Mouse (Mus musculus): ENCODE measurements around the gene Arl3. TPM values are rescaled to one million over a fixed set of nuclear protein-coding genes. Genes with fewer than 3 reads are reported as not detected.

The Arl3 gene
- polyA plus RNA-seq, 1 experiment = 81.4 TPM

- no peak for TF ChIP-seq CEBPB (IDR thresholded peaks at IDR 0.05; ENCODE audit: low read depth)
- no peak for TF ChIP-seq MYOD1 (IDR thresholded peaks at IDR 0.05; ENCODE audit: control insufficient read depth, insufficient read length, low read depth)
- TF ChIP-seq FOSL1 (IDR thresholded peaks at IDR 0.05; ENCODE audit: insufficient read depth, low read length, poor library complexity, severe bottlenecking) = no peak
- TF ChIP-seq CTCF (IDR thresholded peaks at IDR 0.05; ENCODE audit: control insufficient read depth, insufficient read depth, insufficient read length) = no peak
- peak; percentile 52 for TF ChIP-seq MAX (IDR thresholded peaks at IDR 0.05)
- TF ChIP-seq USF1 (IDR thresholded peaks at IDR 0.05; ENCODE audit: low read depth) = no peak
- no peak for TF ChIP-seq MYOG (IDR thresholded peaks at IDR 0.05; ENCODE audit: control insufficient read depth, extremely low read depth, insufficient read length)
- no peaks in the 10 kb centered on the region for H3K27me3 ChIP-seq (ENCODE audit: control insufficient read depth, insufficient read depth, insufficient read length)
- peaks cover 39% of the 10 kb centered on the region for H3K79me3 ChIP-seq (ENCODE audit: low read depth)
- H3ac ChIP-seq (ENCODE audit: control insufficient read depth, insufficient read length, low read depth) = peak within 1 kb of the TSS; percentile 84
- H3K36me3 ChIP-seq (ENCODE audit: control insufficient read depth, insufficient read depth) = no peaks in the 10 kb centered on the region
- peaks cover 48% of the 10 kb centered on the region for H3K79me2 ChIP-seq (ENCODE audit: control insufficient read depth, insufficient read depth)
- peak within 1 kb of the TSS; percentile 93 for H3K4me3 ChIP-seq (ENCODE audit: insufficient read depth, poor library complexity, severe bottlenecking)
Measured at GRCm38 (mm10) chr19:46598720-46599252, 25.8 kb upstream of the Arl3 start, which contains the start of gene Wbp1l. Wbp1l (plus strand) TSS chr19:46599084.

- Histone ChIP-seq H3K27me3 (ENCODE audit: control insufficient read depth, insufficient read depth, insufficient read length) (no peaks in the 10 kb centered on the region), H3K36me3 (ENCODE audit: control insufficient read depth, insufficient read depth) (no peaks in the 10 kb centered on the region), H3ac (ENCODE audit: control insufficient read depth, insufficient read length, low read depth) (no peak overlapping the region), H3K79me2 (ENCODE audit: control insufficient read depth, insufficient read depth) (peaks cover 42% of the 10 kb centered on the region), H3K79me3 (ENCODE audit: low read depth) (peaks cover 35% of the 10 kb centered on the region), H3K4me3 (ENCODE audit: insufficient read depth, poor library complexity, severe bottlenecking) (no peak overlapping the region)
- TF ChIP-seq CTCF (IDR thresholded peaks at IDR 0.05; ENCODE audit: control insufficient read depth, insufficient read depth, insufficient read length) (no peak), MAX (IDR thresholded peaks at IDR 0.05) (no peak), FOSL1 (IDR thresholded peaks at IDR 0.05; ENCODE audit: insufficient read depth, low read length, poor library complexity, severe bottlenecking) (no peak), USF1 (IDR thresholded peaks at IDR 0.05; ENCODE audit: low read depth) (no peak), MYOG (IDR thresholded peaks at IDR 0.05; ENCODE audit: control insufficient read depth, extremely low read depth, insufficient read length) (no peak), MYOD1 (IDR thresholded peaks at IDR 0.05; ENCODE audit: control insufficient read depth, insufficient read length, low read depth) (no peak), CEBPB (IDR thresholded peaks at IDR 0.05; ENCODE audit: low read depth) (no peak)
Measured at GRCm38 (mm10) chr19:46598187-46598586, 25.2 kb upstream of the Arl3 start.

DNA sequence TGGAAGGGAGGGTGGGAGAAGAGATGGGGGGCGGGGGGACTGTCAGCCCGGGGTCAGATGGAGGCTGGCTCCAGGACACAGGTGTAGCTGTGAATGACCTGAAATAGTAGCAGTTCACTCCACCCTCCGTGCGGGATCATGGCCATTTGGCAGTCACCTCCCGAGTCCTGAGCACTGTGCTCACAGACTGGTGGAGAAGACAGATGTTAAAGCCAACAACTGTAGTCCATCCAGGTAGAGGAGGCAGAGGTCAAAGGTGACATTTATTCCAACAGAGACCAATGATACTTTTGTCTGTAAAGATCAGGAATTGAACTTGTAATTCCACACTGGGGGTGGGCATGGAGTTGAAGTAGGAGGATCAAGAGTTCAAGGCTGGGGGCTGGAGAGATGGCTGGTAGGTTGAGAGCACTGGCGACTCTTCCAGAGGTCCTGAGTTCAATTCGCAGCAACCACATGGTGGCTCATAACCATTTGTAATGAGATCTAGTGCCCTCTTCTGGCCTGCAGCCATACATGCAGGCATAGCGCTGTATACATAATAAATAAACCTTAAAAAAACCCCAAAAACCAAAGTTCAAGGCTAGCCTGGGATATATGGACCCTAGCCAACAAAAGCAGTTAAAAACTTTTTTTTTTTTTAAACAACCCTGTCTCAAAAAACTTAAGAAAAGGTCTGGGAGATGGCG lies 19.9 kb upstream of the Arl3 start:
- TF ChIP-seq CEBPB (IDR thresholded peaks at IDR 0.05; ENCODE audit: low read depth) = no peak
- no peak for TF ChIP-seq FOSL1 (IDR thresholded peaks at IDR 0.05; ENCODE audit: insufficient read depth, low read length, poor library complexity, severe bottlenecking)
- TF ChIP-seq USF1 (IDR thresholded peaks at IDR 0.05; ENCODE audit: low read depth) = no peak
- no peak for TF ChIP-seq MYOD1 (IDR thresholded peaks at IDR 0.05; ENCODE audit: control insufficient read depth, insufficient read length, low read depth)
- TF ChIP-seq MAX (IDR thresholded peaks at IDR 0.05) = no peak
- no peak for TF ChIP-seq MYOG (IDR thresholded peaks at IDR 0.05; ENCODE audit: control insufficient read depth, extremely low read depth, insufficient read length)
- no peak for TF ChIP-seq CTCF (IDR thresholded peaks at IDR 0.05; ENCODE audit: control insufficient read depth, insufficient read depth, insufficient read length)
- Histone ChIP-seq H3K4me3 (ENCODE audit: insufficient read depth, poor library complexity, severe bottlenecking) (no peak overlapping the region), H3K79me2 (ENCODE audit: control insufficient read depth, insufficient read depth) (no peaks in the 10 kb centered on the region), H3K36me3 (ENCODE audit: control insufficient read depth, insufficient read depth) (no peaks in the 10 kb centered on the region), H3ac (ENCODE audit: control insufficient read depth, insufficient read length, low read depth) (no peak overlapping the region), H3K79me3 (ENCODE audit: low read depth) (no peaks in the 10 kb centered on the region), H3K27me3 (ENCODE audit: control insufficient read depth, insufficient read depth, insufficient read length) (no peaks in the 10 kb centered on the region)

- no peaks in the 10 kb centered on the region for H3K27me3 ChIP-seq (ENCODE audit: control insufficient read depth, insufficient read depth, insufficient read length)
- no peaks in the 10 kb centered on the region for H3K36me3 ChIP-seq (ENCODE audit: control insufficient read depth, insufficient read depth)
Measured at GRCm38 (mm10) chr19:46591575-46591974, 18.6 kb upstream of the Arl3 start.

GRCm38 (mm10) chr19:46587823-46588508 lies 15.0 kb upstream of the Arl3 start:
- Histone ChIP-seq H3ac (ENCODE audit: control insufficient read depth, insufficient read length, low read depth) (no peak overlapping the region), H3K79me3 (ENCODE audit: low read depth) (no peaks in the 10 kb centered on the region), H3K79me2 (ENCODE audit: control insufficient read depth, insufficient read depth) (no peaks in the 10 kb centered on the region), H3K4me3 (ENCODE audit: insufficient read depth, poor library complexity, severe bottlenecking) (no peak overlapping the region), H3K27me3 (ENCODE audit: control insufficient read depth, insufficient read depth, insufficient read length) (no peaks in the 10 kb centered on the region), H3K36me3 (ENCODE audit: control insufficient read depth, insufficient read depth) (no peaks in the 10 kb centered on the region)
- TF ChIP-seq CTCF (IDR thresholded peaks at IDR 0.05; ENCODE audit: control insufficient read depth, insufficient read depth, insufficient read length) (peak; percentile 84), MAX (IDR thresholded peaks at IDR 0.05) (no peak)

More at GRCm38 (mm10) chr19:46591575-46591974, 18.6 kb upstream of the Arl3 start:
- TF ChIP-seq CEBPB (IDR thresholded peaks at IDR 0.05; ENCODE audit: low read depth) = no peak
- H3K4me3 ChIP-seq (ENCODE audit: insufficient read depth, poor library complexity, severe bottlenecking) = no peak overlapping the region
- H3ac ChIP-seq (ENCODE audit: control insufficient read depth, insufficient read length, low read depth) = no peak overlapping the region
- no peaks in the 10 kb centered on the region for H3K79me3 ChIP-seq (ENCODE audit: low read depth)
- H3K79me2 ChIP-seq (ENCODE audit: control insufficient read depth, insufficient read depth) = no peaks in the 10 kb centered on the region

DNA sequence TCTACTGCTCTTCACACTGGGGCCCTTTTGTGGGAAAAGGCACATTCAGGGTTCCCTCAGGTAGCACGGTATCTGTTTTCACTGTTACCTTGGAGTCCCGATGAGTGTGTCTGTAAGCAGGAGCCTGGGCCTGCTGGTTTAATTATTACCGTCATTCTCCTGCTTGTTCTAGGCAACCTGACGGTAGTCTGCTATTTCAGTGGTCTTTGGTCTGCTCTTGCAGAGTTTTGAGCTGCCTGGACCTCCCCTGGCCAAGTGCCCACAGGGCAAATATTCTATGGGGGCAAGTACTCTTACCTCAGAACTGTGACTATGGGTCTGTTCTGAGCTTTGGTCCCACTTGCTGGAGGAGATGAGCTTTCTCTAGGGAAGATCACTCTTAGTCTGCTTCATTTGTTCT lies 2.2 kb upstream of the Arl3 start:
- H3K4me3 ChIP-seq (ENCODE audit: insufficient read depth, poor library complexity, severe bottlenecking) = no peak overlapping the region
- H3K27me3 ChIP-seq (ENCODE audit: control insufficient read depth, insufficient read depth, insufficient read length) = no peaks in the 10 kb centered on the region
- TF ChIP-seq MYOG (IDR thresholded peaks at IDR 0.05; ENCODE audit: control insufficient read depth, extremely low read depth, insufficient read length) (no peak), CEBPB (IDR thresholded peaks at IDR 0.05; ENCODE audit: low read depth) (no peak), FOSL1 (IDR thresholded peaks at IDR 0.05; ENCODE audit: insufficient read depth, low read length, poor library complexity, severe bottlenecking) (no peak), MYOD1 (IDR thresholded peaks at IDR 0.05; ENCODE audit: control insufficient read depth, insufficient read length, low read depth) (no peak), MAX (IDR thresholded peaks at IDR 0.05) (no peak), CTCF (IDR thresholded peaks at IDR 0.05; ENCODE audit: control insufficient read depth, insufficient read depth, insufficient read length) (no peak), USF1 (IDR thresholded peaks at IDR 0.05; ENCODE audit: low read depth) (no peak)
- no peaks in the 10 kb centered on the region for H3K36me3 ChIP-seq (ENCODE audit: control insufficient read depth, insufficient read depth)
- no peak overlapping the region for H3ac ChIP-seq (ENCODE audit: control insufficient read depth, insufficient read length, low read depth)
- H3K79me3 ChIP-seq (ENCODE audit: low read depth) = no peaks in the 10 kb centered on the region
- peaks cover 12% of the 10 kb centered on the region for H3K79me2 ChIP-seq (ENCODE audit: control insufficient read depth, insufficient read depth)

All from C2C12 (cell line).